Mouse (Mus musculus) embryo, embryonic 11.5 days (tissue): ENCODE measurements around the gene Exosc3.
A peak's percentile ranks its signal among the peaks of the same experiment; 100 is the strongest.

Experiments used
- DNase-seq: peaks from one replicate; pipeline ENCODE4 v3.0.0-alpha.2; 2012; ENCODE audit warnings: low read depth, low spot score

Exosc3 gene

GRCm38 (mm10) chr4:45279981-45280548 lies 62.5 kb downstream of the Exosc3 start:
- peak; percentile 48 for DNase-seq

- no peak for DNase-seq
Measured at GRCm38 (mm10) chr4:45279292-45279691, 63.2 kb downstream of the Exosc3 start.

- DNase-seq, result no peak
Measured at GRCm38 (mm10) chr4:45275770-45276169, 66.8 kb downstream of the Exosc3 start.

- DNase-seq, result no peak
Measured at GRCm38 (mm10) chr4:45271041-45271452, 71.5 kb downstream of the Exosc3 start.

- DNase-seq, result no peak
Measured at GRCm38 (mm10) chr4:45267883-45268282, 74.6 kb downstream of the Exosc3 start.
